Mouse (Mus musculus): ENCODE measurements around the gene Bank1. TPM values are rescaled to one million over a fixed set of nuclear protein-coding genes. Genes with fewer than 3 reads are reported as not detected.

Bank1 gene
- polyA plus RNA-seq, 1 experiment from 2014 or later = 1.8 TPM

GRCm38 (mm10) chr3:136297355-136297754, 28.5 kb downstream of the Bank1 start:
- ATAC-seq (ENCODE audit: insufficient number of reproducible peaks, insufficient read depth, low FRiP score, low read depth) = no peak
- Histone ChIP-seq H3K27ac (ENCODE audit: low read length) (no peak overlapping the region), H3K4me1 (ENCODE audit: control insufficient read depth, insufficient read depth, low read length) (no peaks in the 10 kb centered on the region), H3K4me3 (ENCODE audit: low read depth, low read length) (no peak overlapping the region), H3K4me2 (replicated peaks; ENCODE audit: low read depth, low read length) (no peak overlapping the region), H3K27me3 (ENCODE audit: control insufficient read depth, insufficient read depth, low read length) (no peaks in the 10 kb centered on the region), H3K36me3 (ENCODE audit: control insufficient read depth, insufficient read depth, low read length) (no peaks in the 10 kb centered on the region), H3K9me3 (ENCODE audit: control insufficient read depth, low read depth, low read length) (no peaks in the 10 kb centered on the region), H3K9ac (replicated peaks; ENCODE audit: low read depth, low read length) (no peak overlapping the region)
- WGBS = 76% methylated on average over 2 of the region's 2 CpGs

DNA sequence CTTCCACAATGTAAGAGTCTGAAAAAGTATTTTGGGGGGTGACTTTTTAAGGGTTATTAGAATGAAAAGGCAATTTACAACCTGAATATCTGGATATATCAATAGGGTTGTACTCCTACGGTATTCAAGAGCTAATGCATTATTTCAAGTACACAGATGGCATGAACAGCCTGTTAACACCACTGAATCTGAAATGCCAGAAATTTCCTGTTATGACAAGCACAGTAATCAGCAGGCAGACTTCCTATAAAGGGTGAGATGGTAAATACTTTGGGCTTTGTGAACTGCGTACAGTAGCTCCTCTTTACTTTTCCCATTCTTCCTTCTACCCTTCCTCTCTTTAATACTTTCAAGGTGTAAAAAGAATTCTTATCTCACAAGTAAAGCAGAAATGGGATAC, 30.6 kb downstream of the Bank1 start:
- no peak for ATAC-seq (ENCODE audit: insufficient number of reproducible peaks, insufficient read depth, low FRiP score, low read depth)
- Histone ChIP-seq H3K4me3 (ENCODE audit: low read depth, low read length) (no peak overlapping the region), H3K27me3 (ENCODE audit: control insufficient read depth, insufficient read depth, low read length) (no peaks in the 10 kb centered on the region), H3K4me1 (ENCODE audit: control insufficient read depth, insufficient read depth, low read length) (no peaks in the 10 kb centered on the region), H3K27ac (ENCODE audit: low read length) (no peak overlapping the region), H3K9me3 (ENCODE audit: control insufficient read depth, low read depth, low read length) (no peaks in the 10 kb centered on the region), H3K36me3 (ENCODE audit: control insufficient read depth, insufficient read depth, low read length) (no peaks in the 10 kb centered on the region), H3K9ac (replicated peaks; ENCODE audit: low read depth, low read length) (no peak overlapping the region), H3K4me2 (replicated peaks; ENCODE audit: low read depth, low read length) (no peak overlapping the region)
- WGBS = 60% methylated on average over 2 of the region's 2 CpGs

- H3K9ac ChIP-seq (replicated peaks; ENCODE audit: low read depth, low read length) = no peak overlapping the region
- ATAC-seq (ENCODE audit: insufficient number of reproducible peaks, insufficient read depth, low FRiP score, low read depth) = no peak
- no peaks in the 10 kb centered on the region for H3K36me3 ChIP-seq (ENCODE audit: control insufficient read depth, insufficient read depth, low read length)
- H3K27ac ChIP-seq (ENCODE audit: low read length) = no peak overlapping the region
- no peak overlapping the region for H3K4me2 ChIP-seq (replicated peaks; ENCODE audit: low read depth, low read length)
- no peaks in the 10 kb centered on the region for H3K4me1 ChIP-seq (ENCODE audit: control insufficient read depth, insufficient read depth, low read length)
- H3K27me3 ChIP-seq (ENCODE audit: control insufficient read depth, insufficient read depth, low read length) = no peaks in the 10 kb centered on the region
- H3K9me3 ChIP-seq (ENCODE audit: control insufficient read depth, low read depth, low read length) = no peaks in the 10 kb centered on the region
- WGBS = 93% methylated on average over 2 of the region's 2 CpGs
- no peak overlapping the region for H3K4me3 ChIP-seq (ENCODE audit: low read depth, low read length)
Measured at GRCm38 (mm10) chr3:136287883-136288282, 38.0 kb downstream of the Bank1 start.

GRCm38 (mm10) chr3:136264969-136265595, 60.8 kb downstream of the Bank1 start:
- no peaks in the 10 kb centered on the region for H3K27me3 ChIP-seq (ENCODE audit: control insufficient read depth, insufficient read depth, low read length)
- no peak overlapping the region for H3K4me2 ChIP-seq (replicated peaks; ENCODE audit: low read depth, low read length)
- H3K27ac ChIP-seq (ENCODE audit: low read length) = no peak overlapping the region
- no peaks in the 10 kb centered on the region for H3K9me3 ChIP-seq (ENCODE audit: control insufficient read depth, low read depth, low read length)
- no peaks in the 10 kb centered on the region for H3K36me3 ChIP-seq (ENCODE audit: control insufficient read depth, insufficient read depth, low read length)
- no peak overlapping the region for H3K4me3 ChIP-seq (ENCODE audit: low read depth, low read length)
- no peaks in the 10 kb centered on the region for H3K4me1 ChIP-seq (ENCODE audit: control insufficient read depth, insufficient read depth, low read length)
- no peak for ATAC-seq (ENCODE audit: insufficient number of reproducible peaks, insufficient read depth, low FRiP score, low read depth)
- H3K9ac ChIP-seq (replicated peaks; ENCODE audit: low read depth, low read length) = no peak overlapping the region
- 44% methylated on average over 8 of the region's 8 CpGs for WGBS

- Histone ChIP-seq H3K36me3 (ENCODE audit: control insufficient read depth, insufficient read depth, low read length) (no peaks in the 10 kb centered on the region), H3K9ac (replicated peaks; ENCODE audit: low read depth, low read length) (no peak overlapping the region), H3K27me3 (ENCODE audit: control insufficient read depth, insufficient read depth, low read length) (no peaks in the 10 kb centered on the region), H3K27ac (ENCODE audit: low read length) (no peak overlapping the region), H3K4me2 (replicated peaks; ENCODE audit: low read depth, low read length) (no peak overlapping the region), H3K4me1 (ENCODE audit: control insufficient read depth, insufficient read depth, low read length) (no peaks in the 10 kb centered on the region), H3K4me3 (ENCODE audit: low read depth, low read length) (no peak overlapping the region), H3K9me3 (ENCODE audit: control insufficient read depth, low read depth, low read length) (no peaks in the 10 kb centered on the region)
- WGBS = 81% methylated on average over 3 of the region's 3 CpGs
- ATAC-seq (ENCODE audit: insufficient number of reproducible peaks, insufficient read depth, low FRiP score, low read depth) = no peak
Measured at GRCm38 (mm10) chr3:136257761-136258160, 68.1 kb downstream of the Bank1 start.

DNA sequence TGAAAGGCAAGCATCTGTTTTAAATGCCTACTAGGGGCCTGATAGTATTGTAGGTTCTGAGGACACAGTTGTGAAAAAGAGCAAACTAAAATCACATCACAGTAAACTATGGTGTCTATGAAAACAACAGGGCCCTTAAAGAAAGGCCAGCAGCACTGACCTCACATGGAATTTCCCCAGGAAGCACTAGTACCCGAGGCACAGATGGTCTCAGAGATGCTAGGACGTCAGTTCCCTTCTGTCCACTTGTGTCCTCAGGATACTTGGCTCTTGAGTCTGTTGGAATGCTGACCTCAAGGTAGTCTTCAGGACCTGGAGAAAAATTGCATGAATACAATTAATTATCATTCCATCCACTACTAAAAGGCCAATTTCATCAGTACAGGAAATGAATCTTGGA, 71.2 kb downstream of the Bank1 start:
- Histone ChIP-seq H3K4me1 (ENCODE audit: control insufficient read depth, insufficient read depth, low read length) (no peaks in the 10 kb centered on the region), H3K27me3 (ENCODE audit: control insufficient read depth, insufficient read depth, low read length) (no peaks in the 10 kb centered on the region), H3K9me3 (ENCODE audit: control insufficient read depth, low read depth, low read length) (no peaks in the 10 kb centered on the region), H3K9ac (replicated peaks; ENCODE audit: low read depth, low read length) (no peak overlapping the region), H3K4me3 (ENCODE audit: low read depth, low read length) (no peak overlapping the region), H3K27ac (ENCODE audit: low read length) (no peak overlapping the region), H3K36me3 (ENCODE audit: control insufficient read depth, insufficient read depth, low read length) (no peaks in the 10 kb centered on the region), H3K4me2 (replicated peaks; ENCODE audit: low read depth, low read length) (no peak overlapping the region)
- WGBS = 55% methylated on average over 2 of the region's 2 CpGs
- ATAC-seq (ENCODE audit: insufficient number of reproducible peaks, insufficient read depth, low FRiP score, low read depth) = no peak

DNA sequence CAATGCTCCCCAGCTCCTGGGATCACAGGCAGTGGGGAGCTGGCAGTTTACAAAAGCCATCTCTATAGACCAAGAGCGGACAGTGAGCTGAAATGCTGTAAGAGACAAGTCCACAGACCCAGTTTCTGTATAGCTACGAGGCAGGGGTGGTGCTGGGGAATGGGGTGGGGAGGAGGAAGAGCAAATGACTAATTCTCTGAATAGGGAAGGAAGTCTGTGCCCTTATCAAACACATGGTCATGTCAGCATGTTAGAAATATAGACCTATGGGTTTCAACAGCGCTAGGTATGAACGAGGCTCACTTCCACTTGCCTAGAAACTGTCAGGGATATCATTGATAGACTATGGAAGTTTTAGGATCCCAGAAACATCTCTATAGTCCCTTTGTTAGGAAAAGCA, 73.0 kb downstream of the Bank1 start:
- ATAC-seq (ENCODE audit: insufficient number of reproducible peaks, insufficient read depth, low FRiP score, low read depth) = no peak
- Histone ChIP-seq H3K9ac (replicated peaks; ENCODE audit: low read depth, low read length) (no peak overlapping the region), H3K4me2 (replicated peaks; ENCODE audit: low read depth, low read length) (no peak overlapping the region), H3K4me1 (ENCODE audit: control insufficient read depth, insufficient read depth, low read length) (no peaks in the 10 kb centered on the region), H3K27ac (ENCODE audit: low read length) (no peak overlapping the region), H3K9me3 (ENCODE audit: control insufficient read depth, low read depth, low read length) (no peaks in the 10 kb centered on the region), H3K36me3 (ENCODE audit: control insufficient read depth, insufficient read depth, low read length) (no peaks in the 10 kb centered on the region), H3K4me3 (ENCODE audit: low read depth, low read length) (no peak overlapping the region), H3K27me3 (ENCODE audit: control insufficient read depth, insufficient read depth, low read length) (no peaks in the 10 kb centered on the region)
- WGBS = 72% methylated on average over 4 of the region's 4 CpGs

DNA sequence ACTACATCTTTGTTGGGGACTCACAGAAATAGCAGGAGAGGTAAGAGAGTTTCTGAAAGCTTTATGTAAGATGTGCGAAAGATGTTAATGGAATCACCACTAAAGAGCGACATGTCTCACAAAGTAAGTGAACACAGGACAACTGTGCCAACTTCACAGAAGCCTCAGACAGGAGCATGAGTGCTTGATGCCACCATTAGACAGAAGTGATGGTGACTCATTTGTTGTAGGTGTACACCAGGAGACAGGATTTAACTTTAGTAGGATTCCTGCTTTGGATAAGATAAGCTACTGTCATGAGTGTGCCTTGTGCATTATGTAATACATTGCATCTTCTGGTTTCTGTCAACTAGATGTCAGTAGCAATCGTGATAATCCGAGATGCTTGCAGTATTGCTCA, 74.3 kb downstream of the Bank1 start:
- no peak for ATAC-seq (ENCODE audit: insufficient number of reproducible peaks, insufficient read depth, low FRiP score, low read depth)
- no peaks in the 10 kb centered on the region for H3K4me1 ChIP-seq (ENCODE audit: control insufficient read depth, insufficient read depth, low read length)

GRCm38 (mm10) chr3:136247331-136247730, 78.5 kb downstream of the Bank1 start:
- H3K4me3 ChIP-seq (ENCODE audit: low read depth, low read length) = no peak overlapping the region
- H3K27me3 ChIP-seq (ENCODE audit: control insufficient read depth, insufficient read depth, low read length) = no peaks in the 10 kb centered on the region
- no peak for ATAC-seq (ENCODE audit: insufficient number of reproducible peaks, insufficient read depth, low FRiP score, low read depth)
- H3K9ac ChIP-seq (replicated peaks; ENCODE audit: low read depth, low read length) = no peak overlapping the region
- no peaks in the 10 kb centered on the region for H3K4me1 ChIP-seq (ENCODE audit: control insufficient read depth, insufficient read depth, low read length)
- H3K9me3 ChIP-seq (ENCODE audit: control insufficient read depth, low read depth, low read length) = no peaks in the 10 kb centered on the region
- 53% methylated on average over 5 of the region's 5 CpGs for WGBS
- no peaks in the 10 kb centered on the region for H3K36me3 ChIP-seq (ENCODE audit: control insufficient read depth, insufficient read depth, low read length)
- H3K4me2 ChIP-seq (replicated peaks; ENCODE audit: low read depth, low read length) = no peak overlapping the region
- no peak overlapping the region for H3K27ac ChIP-seq (ENCODE audit: low read length)

More for the DNA sequence above, 74.3 kb downstream of the Bank1 start:
- WGBS = 83% methylated on average over 4 of the region's 4 CpGs
- H3K27me3 ChIP-seq (ENCODE audit: control insufficient read depth, insufficient read depth, low read length) = no peaks in the 10 kb centered on the region
- H3K9me3 ChIP-seq (ENCODE audit: control insufficient read depth, low read depth, low read length) = no peaks in the 10 kb centered on the region
- H3K27ac ChIP-seq (ENCODE audit: low read length) = no peak overlapping the region
- H3K4me3 ChIP-seq (ENCODE audit: low read depth, low read length) = no peak overlapping the region
- no peak overlapping the region for H3K4me2 ChIP-seq (replicated peaks; ENCODE audit: low read depth, low read length)
- no peaks in the 10 kb centered on the region for H3K36me3 ChIP-seq (ENCODE audit: control insufficient read depth, insufficient read depth, low read length)
- no peak overlapping the region for H3K9ac ChIP-seq (replicated peaks; ENCODE audit: low read depth, low read length)

Measured in stomach, embryonic 14.5 days (tissue).